Mouse (Mus musculus): ENCODE results near the gene Lmbrd1.
A peak's percentile ranks its signal among the peaks of the same experiment; 100 is the strongest.
"Not testable (repeated sequence)": the region's sequence is repeated elsewhere in the genome, so short reads cannot be mapped to it uniquely, and the experiment has no call there.

Lmbrd1 gene

GRCm38 (mm10) chr1:24678205-24678917, at the start of gene Lmbrd1:
TSS of gene Lmbrd1 (plus strand) at chr1:24678630.
- peak; percentile 94 for DNase-seq

GRCm38 (mm10) chr1:24633553-24634132, 44.8 kb upstream of the Lmbrd1 start:
- peak; percentile 29 for DNase-seq

- DNase-seq = no peak
These were observed 28.3 kb upstream of the Lmbrd1 start for GRCm38 (mm10) chr1:24650100-24650499.

- DNase-seq = no peak
These were observed 18.5 kb upstream of the Lmbrd1 start for GRCm38 (mm10) chr1:24659914-24660313.

- not testable (repeated sequence) for DNase-seq
These were observed 17.8 kb upstream of the Lmbrd1 start for GRCm38 (mm10) chr1:24660662-24661061.

GRCm38 (mm10) chr1:24661551-24661950, 16.9 kb upstream of the Lmbrd1 start:
- peak; percentile 95 for DNase-seq

GRCm38 (mm10) chr1:24664158-24664557, 14.3 kb upstream of the Lmbrd1 start:
- no peak for DNase-seq

- DNase-seq = no peak
These were observed 5.2 kb upstream of the Lmbrd1 start for GRCm38 (mm10) chr1:24673231-24673630.

GRCm38 (mm10) chr1:24677706-24678105, 724 bp upstream of the Lmbrd1 start:
- DNase-seq = peak; percentile 67

GRCm38 (mm10) chr1:24679071-24679470, 641 bp downstream of the Lmbrd1 start:
- DNase-seq = no peak

GRCm38 (mm10) chr1:24680991-24681390, 2.6 kb downstream of the Lmbrd1 start:
- no peak for DNase-seq

- DNase-seq = no peak
These were observed 3.5 kb downstream of the Lmbrd1 start for GRCm38 (mm10) chr1:24681946-24682345.

GRCm38 (mm10) chr1:24683947-24684346, 5.5 kb downstream of the Lmbrd1 start:
- no peak for DNase-seq

- no peak for DNase-seq
These were observed 7.2 kb downstream of the Lmbrd1 start for GRCm38 (mm10) chr1:24685606-24686005.

- no peak for DNase-seq
These were observed 8.0 kb downstream of the Lmbrd1 start for GRCm38 (mm10) chr1:24686235-24687021.

- no peak for DNase-seq
These were observed 19.2 kb downstream of the Lmbrd1 start for GRCm38 (mm10) chr1:24697677-24698076.

GRCm38 (mm10) chr1:24698146-24698880, 19.9 kb downstream of the Lmbrd1 start:
- DNase-seq = no peak

- no peak for DNase-seq
These were observed 20.9 kb downstream of the Lmbrd1 start for GRCm38 (mm10) chr1:24699320-24699719.

GRCm38 (mm10) chr1:24700241-24700640, 21.8 kb downstream of the Lmbrd1 start:
- no peak for DNase-seq

- DNase-seq = no peak
These were observed 25.4 kb downstream of the Lmbrd1 start for GRCm38 (mm10) chr1:24703821-24704220.

GRCm38 (mm10) chr1:24716301-24716700, 37.9 kb downstream of the Lmbrd1 start:
- DNase-seq = no peak

- no peak for DNase-seq
These were observed 41.2 kb downstream of the Lmbrd1 start for GRCm38 (mm10) chr1:24719621-24720020.

- no peak for DNase-seq
These were observed 41.8 kb downstream of the Lmbrd1 start for GRCm38 (mm10) chr1:24720209-24720608.

Data from cerebellum, adult 11-12 months (tissue).